Mouse (Mus musculus): ENCODE measurements around the gene Cchcr1. TPM values are rescaled to one million over a fixed set of nuclear protein-coding genes. Genes with fewer than 3 reads are reported as not detected.

Cchcr1 gene
- polyA plus RNA-seq, 1 experiment from 2014 or later, result 2.4 TPM

DNA sequence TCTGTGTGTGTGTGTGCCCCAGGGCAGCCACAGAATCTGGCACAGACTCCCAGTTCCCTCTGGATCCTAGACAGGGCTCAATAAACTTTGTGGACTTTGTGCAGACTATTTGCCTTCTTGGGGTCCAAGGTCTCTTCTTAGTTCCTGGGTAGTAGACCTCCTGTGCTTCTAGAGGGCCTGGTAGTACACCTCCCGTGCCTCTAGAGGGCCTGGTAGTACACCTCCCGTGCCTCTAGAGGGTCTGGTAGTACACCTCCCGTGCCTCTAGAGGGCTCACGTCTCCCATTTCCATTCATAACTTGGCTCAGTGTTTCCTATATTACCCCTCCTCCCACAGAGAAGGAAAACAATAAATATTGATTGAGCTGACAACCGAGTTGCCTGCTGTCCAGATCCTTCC lies 39.9 kb downstream of the Cchcr1 start:
- ATAC-seq (ENCODE audit: low read depth), result no peak
- no peaks in the 10 kb centered on the region for H3K27me3 ChIP-seq (ENCODE audit: control insufficient read depth, insufficient read depth, low read length)
- WGBS, result 33% methylated on average over 5 of the region's 5 CpGs

DNA sequence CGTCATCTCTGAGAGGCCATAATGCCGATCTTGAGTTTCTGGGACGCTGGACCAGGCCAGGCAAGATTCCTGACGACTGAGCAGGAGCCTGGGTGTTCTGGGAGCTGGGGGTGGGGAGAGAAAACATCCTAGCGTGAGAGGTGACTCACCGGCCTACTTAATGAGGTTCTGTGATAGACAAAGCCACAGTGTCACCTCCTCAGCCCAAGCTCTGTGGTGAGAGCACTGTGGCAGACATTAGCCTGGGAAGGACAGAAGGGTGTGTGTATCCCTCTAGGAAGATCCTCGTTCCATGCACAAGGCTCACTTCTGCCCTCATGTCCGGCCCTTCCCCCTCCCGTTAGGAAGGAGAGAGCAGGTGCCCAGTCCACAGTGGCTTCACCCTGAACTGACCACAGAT lies 40.5 kb downstream of the Cchcr1 start:
- WGBS, result 79% methylated on average over 9 of the region's 9 CpGs
- Histone ChIP-seq H3K9ac (replicated peaks; ENCODE audit: low read depth, low read length) (no peak overlapping the region), H3K4me2 (ENCODE audit: low read depth, low read length) (no peak overlapping the region), H3K27me3 (ENCODE audit: control insufficient read depth, insufficient read depth, low read length) (no peaks in the 10 kb centered on the region), H3K27ac (ENCODE audit: low read depth, low read length) (no peak overlapping the region), H3K36me3 (ENCODE audit: control insufficient read depth, insufficient read depth, low read length) (no peaks in the 10 kb centered on the region), H3K9me3 (ENCODE audit: control insufficient read depth, low read length) (no peaks in the 10 kb centered on the region), H3K4me3 (ENCODE audit: low read depth, low read length) (no peak overlapping the region), H3K4me1 (ENCODE audit: control insufficient read depth, insufficient read depth, low read length) (no peaks in the 10 kb centered on the region)
- ATAC-seq (ENCODE audit: low read depth), result no peak

More for the DNA sequence above, 39.9 kb downstream of the Cchcr1 start:
- no peak overlapping the region for H3K27ac ChIP-seq (ENCODE audit: low read depth, low read length)
- no peaks in the 10 kb centered on the region for H3K4me1 ChIP-seq (ENCODE audit: control insufficient read depth, insufficient read depth, low read length)
- H3K4me3 ChIP-seq (ENCODE audit: low read depth, low read length), result no peak overlapping the region
- H3K9me3 ChIP-seq (ENCODE audit: control insufficient read depth, low read length), result no peaks in the 10 kb centered on the region
- no peaks in the 10 kb centered on the region for H3K36me3 ChIP-seq (ENCODE audit: control insufficient read depth, insufficient read depth, low read length)
- no peak overlapping the region for H3K9ac ChIP-seq (replicated peaks; ENCODE audit: low read depth, low read length)
- no peak overlapping the region for H3K4me2 ChIP-seq (ENCODE audit: low read depth, low read length)

DNA sequence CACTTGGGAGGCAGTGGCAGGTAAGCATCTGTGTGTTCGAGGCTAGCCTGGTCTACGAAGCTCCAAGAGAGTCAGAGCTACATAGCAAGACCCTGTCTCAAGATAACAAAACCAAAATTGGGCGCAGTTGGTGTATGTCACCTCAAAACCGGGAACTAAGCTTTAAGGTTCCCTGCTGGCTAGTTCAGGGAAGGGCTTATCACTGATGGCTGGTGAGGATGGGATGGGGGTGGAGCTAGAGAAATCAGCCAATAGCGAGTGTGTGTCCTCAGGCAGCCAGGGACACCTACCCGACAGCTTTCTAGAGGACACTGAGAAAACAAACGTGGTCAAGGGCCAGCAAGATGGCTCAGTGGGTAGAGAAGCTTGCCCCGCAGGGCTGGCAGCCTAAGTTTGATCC lies 41.3 kb downstream of the Cchcr1 start:
- Histone ChIP-seq H3K9ac (replicated peaks; ENCODE audit: low read depth, low read length) (no peak overlapping the region), H3K36me3 (ENCODE audit: control insufficient read depth, insufficient read depth, low read length) (no peaks in the 10 kb centered on the region), H3K4me1 (ENCODE audit: control insufficient read depth, insufficient read depth, low read length) (no peaks in the 10 kb centered on the region), H3K4me3 (ENCODE audit: low read depth, low read length) (no peak overlapping the region), H3K27ac (ENCODE audit: low read depth, low read length) (no peak overlapping the region), H3K27me3 (ENCODE audit: control insufficient read depth, insufficient read depth, low read length) (no peaks in the 10 kb centered on the region), H3K9me3 (ENCODE audit: control insufficient read depth, low read length) (no peaks in the 10 kb centered on the region), H3K4me2 (ENCODE audit: low read depth, low read length) (no peak overlapping the region)
- 65% methylated on average over 8 of the region's 8 CpGs for WGBS
- ATAC-seq (ENCODE audit: low read depth), result no peak

DNA sequence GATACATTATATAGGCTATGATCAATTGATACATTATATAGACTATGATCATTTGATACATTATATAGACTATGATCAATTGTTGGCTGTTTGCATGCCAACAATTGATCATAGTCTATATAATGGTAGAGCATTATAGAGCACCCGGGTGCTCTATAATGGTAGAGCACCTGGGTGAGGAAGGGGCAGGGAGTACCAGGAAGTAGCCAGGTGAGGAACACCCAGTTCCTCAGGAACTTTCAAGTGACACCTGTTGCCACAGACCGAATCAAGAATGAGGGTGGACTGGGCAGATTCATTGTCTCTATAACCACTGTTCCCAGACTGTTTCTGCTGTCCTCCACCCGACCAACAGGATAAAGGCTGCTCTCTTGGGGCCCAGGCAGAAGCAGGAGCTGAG lies 50.2 kb downstream of the Cchcr1 start, which contains the start of gene 2300002M23Rik:
2300002M23Rik (plus strand) TSS at position 301 of the 400 bp plus-strand sequence.
- Histone ChIP-seq H3K4me3 (ENCODE audit: low read depth, low read length) (no peak within 1 kb of the TSS), H3K27me3 (ENCODE audit: control insufficient read depth, insufficient read depth, low read length) (no peaks in the 10 kb centered on the region), H3K9me3 (ENCODE audit: control insufficient read depth, low read length) (no peaks in the 10 kb centered on the region), H3K4me2 (ENCODE audit: low read depth, low read length) (no peak within 1 kb of the TSS), H3K4me1 (ENCODE audit: control insufficient read depth, insufficient read depth, low read length) (peaks cover 5% of the 10 kb centered on the region; the same call in 1 of the 2 replicates), H3K27ac (ENCODE audit: low read depth, low read length) (no peak within 1 kb of the TSS), H3K9ac (replicated peaks; ENCODE audit: low read depth, low read length) (no peak within 1 kb of the TSS), H3K36me3 (ENCODE audit: control insufficient read depth, insufficient read depth, low read length) (no peaks in the 10 kb centered on the region)
- ATAC-seq (ENCODE audit: low read depth), result no peak
- WGBS, result 66% methylated on average over 3 of the region's 3 CpGs

DNA sequence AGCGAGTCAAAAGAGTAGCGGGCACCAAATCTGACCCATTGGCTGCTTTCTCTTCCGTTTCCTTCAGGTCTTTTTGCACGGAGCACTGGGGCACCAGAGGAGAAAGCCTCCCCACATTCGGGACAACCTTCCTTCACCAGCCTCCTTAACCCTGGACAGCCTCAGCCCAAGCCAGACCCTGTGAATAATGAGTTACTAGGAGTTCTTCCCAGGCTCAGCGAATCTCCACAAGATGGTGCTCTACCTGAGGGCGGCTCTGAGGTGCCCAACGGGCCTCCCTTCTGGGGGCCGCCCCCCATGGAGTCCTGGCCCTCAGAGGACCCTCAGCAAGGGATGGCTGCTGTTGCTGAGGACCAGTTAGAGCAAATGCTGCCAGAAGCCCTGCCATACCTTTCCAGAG lies 50.9 kb downstream of the Cchcr1 start:
- ATAC-seq (ENCODE audit: low read depth), result no peak
- no peak overlapping the region for H3K9ac ChIP-seq (replicated peaks; ENCODE audit: low read depth, low read length)
- 28% methylated on average over 9 of the region's 9 CpGs for WGBS

DNA sequence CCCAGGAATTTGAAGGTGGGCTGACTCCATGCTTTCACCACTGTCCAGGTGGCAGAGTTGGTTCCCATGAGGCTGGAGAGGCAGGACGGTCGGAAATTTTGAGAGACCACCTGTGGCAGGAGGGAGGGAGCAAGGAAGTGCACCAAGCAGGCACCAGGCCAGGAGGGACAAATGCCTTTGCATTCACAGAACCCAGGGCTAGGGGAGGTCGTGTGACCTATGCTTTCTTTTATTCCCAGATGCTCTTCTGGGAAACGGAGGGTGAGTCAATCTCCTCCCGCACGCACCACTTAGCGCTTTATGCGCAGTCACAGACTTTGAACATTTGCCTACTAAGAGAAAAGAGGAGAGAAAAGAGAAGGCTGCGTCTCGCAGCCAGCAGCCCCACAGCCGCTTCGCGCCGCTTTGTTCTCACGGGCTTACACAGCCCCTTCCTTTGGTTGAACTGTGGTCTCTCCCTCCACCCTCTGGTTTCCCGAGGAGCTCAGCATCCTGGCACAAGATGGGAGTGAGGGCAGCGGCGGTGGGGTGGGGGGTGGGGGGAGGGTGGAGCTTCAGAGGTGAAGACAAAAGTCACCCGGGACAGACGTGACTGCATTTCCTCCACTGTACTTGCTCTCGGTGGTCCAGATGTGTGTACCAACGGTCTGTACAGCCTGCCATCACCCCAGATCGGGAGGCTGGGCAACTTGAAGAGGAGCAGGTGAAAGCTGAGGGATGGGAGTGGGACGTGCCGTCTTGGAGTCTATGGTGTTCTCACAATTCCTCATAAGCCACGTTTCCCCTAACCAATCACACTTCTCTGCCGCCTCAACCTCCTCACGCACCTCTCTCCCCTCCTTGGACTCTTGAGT lies 52.4 kb downstream of the Cchcr1 start:
- WGBS, result 1% methylated on average over 28 of the region's 28 CpGs
- Histone ChIP-seq H3K9me3 (ENCODE audit: control insufficient read depth, low read length) (no peaks in the 10 kb centered on the region), H3K27ac (ENCODE audit: low read depth, low read length) (no peak overlapping the region), H3K4me2 (ENCODE audit: low read depth, low read length) (peak overlapping the region; percentile 49; the same call in 1 of the 2 replicates), H3K27me3 (ENCODE audit: control insufficient read depth, insufficient read depth, low read length) (no peaks in the 10 kb centered on the region), H3K36me3 (ENCODE audit: control insufficient read depth, insufficient read depth, low read length) (no peaks in the 10 kb centered on the region), H3K4me1 (ENCODE audit: control insufficient read depth, insufficient read depth, low read length) (peaks cover 5% of the 10 kb centered on the region; the same call in 1 of the 2 replicates), H3K4me3 (ENCODE audit: low read depth, low read length) (peak overlapping the region; percentile 20; the same call in 1 of the 2 replicates), H3K9ac (replicated peaks; ENCODE audit: low read depth, low read length) (peak overlapping the region; percentile 11; the same call in 1 of the 2 replicates)
- peak; percentile 78; the same call in 1 of the 2 replicates for ATAC-seq (ENCODE audit: low read depth)

More for the DNA sequence above, 50.9 kb downstream of the Cchcr1 start:
- Histone ChIP-seq H3K4me1 (ENCODE audit: control insufficient read depth, insufficient read depth, low read length) (peaks cover 5% of the 10 kb centered on the region; the same call in 1 of the 2 replicates), H3K36me3 (ENCODE audit: control insufficient read depth, insufficient read depth, low read length) (no peaks in the 10 kb centered on the region), H3K27ac (ENCODE audit: low read depth, low read length) (no peak overlapping the region), H3K4me3 (ENCODE audit: low read depth, low read length) (no peak overlapping the region), H3K27me3 (ENCODE audit: control insufficient read depth, insufficient read depth, low read length) (no peaks in the 10 kb centered on the region), H3K4me2 (ENCODE audit: low read depth, low read length) (no peak overlapping the region), H3K9me3 (ENCODE audit: control insufficient read depth, low read length) (no peaks in the 10 kb centered on the region)

DNA sequence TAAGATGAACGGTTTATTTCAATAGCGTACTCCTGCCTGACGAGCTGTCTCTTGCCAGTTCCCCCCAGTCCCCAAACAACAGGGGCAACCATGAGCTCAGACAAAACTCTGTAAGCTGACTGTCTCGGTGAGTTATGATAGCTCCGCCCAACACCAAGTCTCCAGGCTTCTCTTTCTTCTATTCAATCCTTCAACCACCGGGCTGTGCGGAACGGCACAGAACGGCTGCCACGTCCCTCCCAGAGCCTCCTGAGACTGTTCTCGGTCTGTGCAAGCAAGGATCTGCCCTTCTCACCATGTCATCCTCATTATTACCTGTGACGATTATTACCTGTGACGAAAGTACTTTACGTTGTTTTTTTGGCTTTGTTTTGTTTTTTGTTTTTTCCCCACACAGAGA lies 53.9 kb downstream of the Cchcr1 start:
- H3K9ac ChIP-seq (replicated peaks; ENCODE audit: low read depth, low read length), result no peak overlapping the region
- H3K27ac ChIP-seq (ENCODE audit: low read depth, low read length), result no peak overlapping the region
- no peak overlapping the region for H3K4me2 ChIP-seq (ENCODE audit: low read depth, low read length)
- ATAC-seq (ENCODE audit: low read depth), result peak; percentile 51; the same call in 1 of the 2 replicates
- no peaks in the 10 kb centered on the region for H3K9me3 ChIP-seq (ENCODE audit: control insufficient read depth, low read length)
- 27% methylated on average over 14 of the region's 14 CpGs for WGBS
- no peak overlapping the region for H3K4me3 ChIP-seq (ENCODE audit: low read depth, low read length)
- H3K27me3 ChIP-seq (ENCODE audit: control insufficient read depth, insufficient read depth, low read length), result no peaks in the 10 kb centered on the region
- H3K4me1 ChIP-seq (ENCODE audit: control insufficient read depth, insufficient read depth, low read length), result peaks cover 5% of the 10 kb centered on the region; the same call in 1 of the 2 replicates
- H3K36me3 ChIP-seq (ENCODE audit: control insufficient read depth, insufficient read depth, low read length), result no peaks in the 10 kb centered on the region

DNA sequence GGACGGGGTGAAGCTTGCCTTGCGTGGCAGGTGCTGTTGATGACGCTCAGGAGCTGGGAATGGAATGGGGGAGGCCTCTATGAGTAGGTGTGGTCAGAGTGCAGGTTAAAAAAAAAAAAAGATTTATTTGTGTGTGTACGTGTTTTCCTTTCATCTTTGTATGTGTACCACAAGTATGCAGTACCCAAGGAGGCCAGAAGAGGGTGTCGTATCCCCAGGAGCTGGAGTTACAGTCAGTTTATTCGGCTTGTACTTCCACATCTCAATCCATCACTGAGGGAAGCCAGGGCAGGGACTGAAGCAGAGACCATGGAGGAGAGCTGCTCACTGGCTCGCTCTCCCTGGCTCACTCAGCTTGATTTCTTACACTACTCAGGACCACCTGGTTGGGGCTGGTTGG lies 54.6 kb downstream of the Cchcr1 start:
- H3K4me1 ChIP-seq (ENCODE audit: control insufficient read depth, insufficient read depth, low read length), result peaks cover 5% of the 10 kb centered on the region; the same call in 1 of the 2 replicates
- H3K9ac ChIP-seq (replicated peaks; ENCODE audit: low read depth, low read length), result no peak overlapping the region
- ATAC-seq (ENCODE audit: low read depth), result no peak
- H3K27ac ChIP-seq (ENCODE audit: low read depth, low read length), result no peak overlapping the region
- no peak overlapping the region for H3K4me3 ChIP-seq (ENCODE audit: low read depth, low read length)
- 93% methylated on average over 7 of the region's 7 CpGs for whole genome bisulfite sequencing
- no peaks in the 10 kb centered on the region for H3K36me3 ChIP-seq (ENCODE audit: control insufficient read depth, insufficient read depth, low read length)
- H3K4me2 ChIP-seq (ENCODE audit: low read depth, low read length), result no peak overlapping the region
- H3K9me3 ChIP-seq (ENCODE audit: control insufficient read depth, low read length), result no peaks in the 10 kb centered on the region
- no peaks in the 10 kb centered on the region for H3K27me3 ChIP-seq (ENCODE audit: control insufficient read depth, insufficient read depth, low read length)

DNA sequence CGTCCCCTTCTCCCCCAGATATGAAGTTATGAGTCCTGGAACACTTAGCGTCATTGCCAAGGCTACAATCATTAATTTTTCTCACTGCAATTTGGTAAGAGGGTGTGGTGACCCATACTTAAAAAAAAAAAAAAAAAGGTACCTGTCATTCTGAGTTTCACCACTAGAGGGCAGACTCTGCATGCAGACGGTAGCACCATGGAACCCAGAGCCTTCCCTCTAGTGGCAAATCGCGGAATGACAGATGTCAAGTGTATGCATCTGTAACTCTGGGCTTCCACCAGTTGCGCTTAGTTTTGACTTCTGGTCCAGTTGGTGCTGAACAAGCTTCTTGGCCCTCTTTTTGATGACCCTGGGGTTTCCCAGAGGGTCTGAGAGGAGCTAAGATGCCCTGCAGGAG lies 61.3 kb downstream of the Cchcr1 start:
- 15% methylated on average over 6 of the region's 6 CpGs for WGBS
- ATAC-seq (ENCODE audit: low read depth), result no peak

More for the DNA sequence above, 61.3 kb downstream of the Cchcr1 start:
- Histone ChIP-seq H3K4me1 (ENCODE audit: control insufficient read depth, insufficient read depth, low read length) (no peaks in the 10 kb centered on the region), H3K36me3 (ENCODE audit: control insufficient read depth, insufficient read depth, low read length) (no peaks in the 10 kb centered on the region), H3K27ac (ENCODE audit: low read depth, low read length) (no peak overlapping the region), H3K4me2 (ENCODE audit: low read depth, low read length) (no peak overlapping the region), H3K27me3 (ENCODE audit: control insufficient read depth, insufficient read depth, low read length) (no peaks in the 10 kb centered on the region), H3K9ac (replicated peaks; ENCODE audit: low read depth, low read length) (no peak overlapping the region), H3K9me3 (ENCODE audit: control insufficient read depth, low read length) (no peaks in the 10 kb centered on the region), H3K4me3 (ENCODE audit: low read depth, low read length) (no peak overlapping the region)
